Mouse (Mus musculus) intestine, embryonic 14.5 days (tissue): ENCODE measurements around the gene Selenos. TPM values are rescaled to one million over a fixed set of nuclear protein-coding genes. Genes with fewer than 3 reads are reported as not detected.

ENCODE experiments used
- ATAC-seq: fragments of 200-750 bp; cut with Nextera tagmentation; replicated peaks from 2 replicates; pipeline ENCODE4 v1.8.0; 2017; ENCODE audit warnings: low read depth, moderate number of reproducible peaks, moderate TSS enrichment, moderate library complexity; ENCODE audit not compliant: low FRiP score, low TSS enrichment
- DNase-seq: peaks from one replicate; pipeline ENCODE4 v3.0.0-alpha.2; 2018; ENCODE audit warnings: low spot score
- H3K27ac ChIP-seq: fragments of 300-500 bp; sonication (generic); 2 replicates; pipeline ENCODE4 v1.5.1; 2014; ENCODE audit warnings: low read depth, mild to moderate bottlenecking, control low read depth
- H3K27me3 ChIP-seq: fragments of 300-500 bp; sonication (generic); replicated peaks from 2 replicates; pipeline ENCODE4 v1.6.1; 2014; ENCODE audit warnings: low read length, control low read depth; ENCODE audit not compliant: control insufficient read depth, insufficient read depth
- H3K36me3 ChIP-seq: fragments of 300-500 bp; sonication (generic); 2 replicates; pipeline ENCODE4 v1.6.1; 2014; ENCODE audit warnings: low read length, control low read depth; ENCODE audit not compliant: control insufficient read depth, insufficient read depth
- H3K4me1 ChIP-seq: fragments of 300-500 bp; sonication (generic); replicated peaks from 2 replicates; pipeline ENCODE4 v1.6.1; 2014; ENCODE audit warnings: low read length, control low read depth, mixed read lengths; ENCODE audit not compliant: control insufficient read depth, insufficient read depth
- H3K4me2 ChIP-seq: fragments of 300-500 bp; sonication (generic); 2 replicates; pipeline ENCODE4 v1.6.1; 2014; ENCODE audit warnings: low read length
- H3K4me3 ChIP-seq: fragments of 300-500 bp; sonication (generic); 2 replicates; pipeline ENCODE4 v1.5.1; 2014; ENCODE audit warnings: low read depth, low read length, control low read depth, mixed read lengths
- H3K9ac ChIP-seq: fragments of 300-500 bp; sonication (generic); 2 replicates; pipeline ENCODE4 v1.6.1; 2014; ENCODE audit warnings: mild to moderate bottlenecking, low read length
- H3K9me3 ChIP-seq: fragments of 300-500 bp; sonication (generic); 2 replicates; pipeline ENCODE4 v1.6.1; 2016; ENCODE audit warnings: low read length, control low read depth; ENCODE audit not compliant: control insufficient read depth
- WGBS: fragments of 180-500 bp; shearing (Covaris S2); extraction: QIAGEN DNeasy Blood & Tissue Kit; methylation state at CpG from one replicate; pipeline ENCODE4 v1.1.7; 2014; 5-methylcytosine and 5-hydroxymethylcytosine counted together
- polyA plus RNA-seq: library from polyadenylated mRNA; unstranded; fragments of >200 nt; fragmentation: Nextera tagmentation; extraction: Ambion mirVana; gene quantifications from 2 replicates; pipeline ENCODE4 v1.2.1, GENCODE M21; 2014

Selenos gene
- polyA plus RNA-seq, 1 experiment from 2014 or later: 97.5 TPM

DNA sequence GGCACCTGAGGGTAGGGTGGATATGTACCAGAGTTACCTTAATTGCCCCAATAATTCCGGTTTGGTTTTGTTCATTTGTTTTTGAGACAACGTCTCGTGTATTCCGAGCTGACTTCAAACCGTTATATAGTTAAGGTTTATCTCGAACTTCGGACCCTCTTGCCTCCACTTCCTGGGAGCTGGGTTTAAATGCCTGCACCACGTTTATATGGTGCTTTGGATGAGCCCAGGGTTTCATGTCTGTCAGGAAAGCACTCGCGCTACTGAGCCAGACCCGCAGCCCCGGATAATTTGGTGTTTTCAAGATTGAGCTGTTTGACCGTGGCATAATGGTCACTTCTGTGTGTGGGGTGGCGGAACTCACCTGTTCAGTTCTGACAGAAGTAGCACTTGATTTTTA lies 18.4 kb upstream of the Selenos start:
- peak; percentile 61 for DNase-seq
- Histone ChIP-seq H3K9me3 (no peaks in the 10 kb centered on the region), H3K9ac (peak overlapping the region; percentile 92), H3K36me3 (peaks cover 37% of the 10 kb centered on the region), H3K4me3 (peak overlapping the region; percentile 91), H3K27ac (peak overlapping the region; percentile 57; the same call in 1 of the 2 replicates), H3K4me1 (peaks cover 13% of the 10 kb centered on the region; the same call in 1 of the 2 replicates), H3K4me2 (peak overlapping the region; percentile 93), H3K27me3 (no peaks in the 10 kb centered on the region)
- 2% methylated on average over 14 of the region's 14 CpGs for WGBS
- 0 out of 2 replicates have a peak, but pooled peaks have one; percentile 29 for ATAC-seq

GRCm38 (mm10) chr7:66076411-66076810 lies 3.0 kb upstream of the Selenos start:
- H3K9me3 ChIP-seq: no peaks in the 10 kb centered on the region
- H3K27me3 ChIP-seq: no peaks in the 10 kb centered on the region
- DNase-seq: no peak
- H3K36me3 ChIP-seq: peaks cover 60% of the 10 kb centered on the region
- no peak overlapping the region for H3K4me3 ChIP-seq
- H3K27ac ChIP-seq: no peak overlapping the region
- no peak for ATAC-seq
- peaks cover 12% of the 10 kb centered on the region for H3K4me1 ChIP-seq
- 73% methylated on average over 2 of the region's 2 CpGs for WGBS
- no peak overlapping the region for H3K9ac ChIP-seq
- H3K4me2 ChIP-seq: no peak overlapping the region

- Histone ChIP-seq H3K27me3 (no peaks in the 10 kb centered on the region), H3K9me3 (no peaks in the 10 kb centered on the region), H3K4me2 (peak overlapping the region; percentile 72), H3K27ac (peak overlapping the region; percentile 48; the same call in 1 of the 2 replicates), H3K9ac (peak overlapping the region; percentile 65), H3K36me3 (peaks cover 54% of the 10 kb centered on the region), H3K4me3 (peak overlapping the region; percentile 64), H3K4me1 (peaks cover 12% of the 10 kb centered on the region)
- ATAC-seq: no peak
- DNase-seq: peak; percentile 58
- WGBS: 46% methylated on average over 5 of the region's 5 CpGs
Measured at GRCm38 (mm10) chr7:66080231-66080613, 773 bp downstream of the Selenos start.

GRCm38 (mm10) chr7:66083757-66084156 lies 4.3 kb downstream of the Selenos start:
- H3K4me2 ChIP-seq: no peak overlapping the region
- H3K9me3 ChIP-seq: no peaks in the 10 kb centered on the region
- no peak overlapping the region for H3K4me3 ChIP-seq
- no peak overlapping the region for H3K9ac ChIP-seq
- peaks cover 11% of the 10 kb centered on the region for H3K4me1 ChIP-seq
- no peaks in the 10 kb centered on the region for H3K27me3 ChIP-seq
- H3K27ac ChIP-seq: no peak overlapping the region
- no peak for ATAC-seq
- peaks cover 69% of the 10 kb centered on the region for H3K36me3 ChIP-seq
- no peak for DNase-seq
- 89% methylated on average over 6 of the region's 6 CpGs for WGBS

DNA sequence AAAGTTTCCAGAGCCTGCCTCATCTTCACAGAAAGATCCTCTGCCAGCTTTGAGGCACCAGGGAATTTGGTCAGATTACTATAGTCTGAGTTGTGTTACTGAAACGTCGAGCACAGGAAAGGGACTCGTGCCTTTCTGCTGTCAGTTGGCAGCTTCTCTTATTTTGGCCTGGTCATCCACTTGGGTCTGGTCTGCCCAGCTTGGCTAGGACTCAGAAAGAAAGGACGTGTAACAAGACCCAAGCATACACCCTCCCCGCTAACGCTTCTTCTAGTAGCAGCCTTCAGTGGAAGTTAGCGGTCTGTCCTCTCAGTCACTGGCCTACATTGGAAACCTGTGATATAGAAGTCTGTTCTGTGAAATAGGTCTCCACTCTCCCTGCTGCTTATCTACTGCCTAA lies 5.1 kb downstream of the Selenos start:
- no peak overlapping the region for H3K27ac ChIP-seq
- WGBS: 84% methylated on average over 7 of the region's 7 CpGs
- H3K9ac ChIP-seq: no peak overlapping the region
- H3K36me3 ChIP-seq: peaks cover 77% of the 10 kb centered on the region
- H3K4me2 ChIP-seq: no peak overlapping the region
- H3K27me3 ChIP-seq: no peaks in the 10 kb centered on the region
- DNase-seq: no peak
- no peaks in the 10 kb centered on the region for H3K9me3 ChIP-seq
- ATAC-seq: no peak
- H3K4me3 ChIP-seq: no peak overlapping the region
- H3K4me1 ChIP-seq: peaks cover 10% of the 10 kb centered on the region; the same call in 1 of the 2 replicates

DNA sequence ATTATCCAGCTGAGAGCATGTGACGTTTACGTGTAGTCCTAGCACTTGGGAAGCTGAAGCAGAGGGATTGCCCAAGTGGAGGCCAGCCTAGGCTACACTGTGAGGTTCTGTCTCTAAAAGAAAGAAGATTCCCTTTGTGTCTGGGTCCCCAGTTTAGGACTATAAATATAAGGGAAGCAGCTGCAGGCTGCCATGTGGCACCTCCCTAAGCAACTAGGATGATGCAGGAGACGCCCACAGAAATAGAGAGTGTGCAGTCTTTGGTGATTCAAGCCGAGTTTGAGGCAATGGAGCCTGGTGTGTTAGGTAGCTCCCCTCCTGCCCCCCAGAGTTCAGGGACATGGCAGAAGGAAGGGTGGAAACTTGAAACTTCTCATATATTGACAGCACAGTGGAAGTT lies 8.2 kb downstream of the Selenos start:
- Histone ChIP-seq H3K36me3 (peaks cover 93% of the 10 kb centered on the region), H3K27ac (no peak overlapping the region), H3K4me2 (no peak overlapping the region), H3K4me1 (no peaks in the 10 kb centered on the region), H3K4me3 (no peak overlapping the region), H3K27me3 (no peaks in the 10 kb centered on the region), H3K9me3 (no peaks in the 10 kb centered on the region), H3K9ac (no peak overlapping the region)
- WGBS: 84% methylated on average over 4 of the region's 4 CpGs
- DNase-seq (no peak), ATAC-seq (no peak)

DNA sequence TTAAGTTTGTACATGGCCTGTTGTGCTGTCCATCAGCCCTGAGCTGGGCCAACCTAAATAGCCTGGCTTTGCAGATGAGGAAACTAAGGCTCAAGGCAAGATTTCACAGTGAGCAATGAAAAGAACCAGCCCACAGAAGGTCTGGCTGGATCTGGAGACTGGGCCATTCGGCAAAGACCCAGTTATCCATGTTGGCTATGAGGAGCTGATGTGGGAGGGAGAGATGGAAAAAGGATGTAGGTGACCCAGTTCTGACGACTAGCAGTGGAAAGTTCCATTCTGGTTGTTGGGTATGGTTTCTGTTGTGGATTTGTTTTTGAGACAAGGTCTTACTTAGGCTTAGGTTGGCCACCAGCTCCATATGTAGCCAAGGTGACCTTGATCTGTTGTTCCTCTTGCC lies 8.6 kb downstream of the Selenos start:
- ATAC-seq (no peak), DNase-seq (no peak)
- no peak overlapping the region for H3K4me3 ChIP-seq
- no peaks in the 10 kb centered on the region for H3K9me3 ChIP-seq
- peaks cover 89% of the 10 kb centered on the region for H3K36me3 ChIP-seq
- H3K4me1 ChIP-seq: no peaks in the 10 kb centered on the region
- no peak overlapping the region for H3K4me2 ChIP-seq
- H3K9ac ChIP-seq: no peak overlapping the region
- no peaks in the 10 kb centered on the region for H3K27me3 ChIP-seq
- 90% methylated on average over 2 of the region's 2 CpGs for WGBS
- no peak overlapping the region for H3K27ac ChIP-seq

DNA sequence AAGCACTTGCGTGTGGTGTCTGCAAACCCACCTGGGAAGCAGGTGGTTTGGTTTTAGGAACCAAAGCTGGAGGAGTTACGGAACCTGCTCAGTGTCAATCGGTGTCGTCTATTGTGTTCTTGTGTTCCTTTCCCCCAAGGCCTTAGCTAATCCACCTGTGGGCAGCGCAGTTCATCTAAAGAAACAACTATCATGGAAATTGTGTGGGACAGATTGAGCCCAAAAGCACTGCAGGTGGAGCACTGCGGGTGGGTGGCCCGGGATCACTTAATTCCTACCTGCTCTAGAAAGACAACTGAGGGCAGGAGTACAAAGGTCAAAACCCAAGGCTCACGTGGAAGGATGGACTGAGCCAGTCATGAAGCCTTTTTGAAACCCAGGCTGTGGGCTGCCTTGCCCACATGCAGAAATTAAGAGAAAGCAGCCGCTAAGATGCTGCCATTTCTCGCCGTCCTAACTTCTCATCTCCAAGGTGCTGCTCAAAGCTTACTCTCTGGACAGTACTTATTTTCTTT lies 11.3 kb downstream of the Selenos start:
- DNase-seq (no peak), ATAC-seq (no peak)
- H3K9ac ChIP-seq: no peak overlapping the region
- no peaks in the 10 kb centered on the region for H3K4me1 ChIP-seq
- H3K9me3 ChIP-seq: no peaks in the 10 kb centered on the region
- H3K36me3 ChIP-seq: peaks cover 62% of the 10 kb centered on the region
- 80% methylated on average over 11 of the region's 11 CpGs for WGBS
- no peak overlapping the region for H3K4me2 ChIP-seq
- H3K27me3 ChIP-seq: no peaks in the 10 kb centered on the region
- H3K4me3 ChIP-seq: no peak overlapping the region
- no peak overlapping the region for H3K27ac ChIP-seq

DNA sequence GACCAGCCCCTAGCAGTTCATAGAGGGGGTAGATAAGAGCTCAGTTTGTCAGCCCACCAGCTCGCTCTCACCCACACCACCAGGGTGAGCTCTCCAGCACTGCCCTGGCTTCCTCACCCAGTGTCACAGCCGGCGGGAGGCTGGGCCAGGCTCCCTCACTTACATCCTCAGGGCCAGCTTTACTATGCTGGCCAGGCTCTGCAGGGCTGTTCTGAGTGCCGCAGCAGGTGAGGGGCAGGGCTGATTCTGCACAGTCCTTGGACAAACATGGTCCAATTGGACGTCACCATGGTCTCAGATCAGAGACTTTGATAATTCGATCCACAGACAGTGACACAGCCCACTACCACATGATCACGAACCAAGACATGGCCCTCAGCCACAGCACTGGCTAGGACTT lies 12.1 kb downstream of the Selenos start:
- DNase-seq (no peak), ATAC-seq (no peak)
- Histone ChIP-seq H3K4me3 (no peak overlapping the region), H3K9me3 (no peaks in the 10 kb centered on the region), H3K27me3 (no peaks in the 10 kb centered on the region), H3K4me1 (no peaks in the 10 kb centered on the region), H3K9ac (no peak overlapping the region), H3K27ac (no peak overlapping the region), H3K36me3 (peaks cover 54% of the 10 kb centered on the region), H3K4me2 (no peak overlapping the region)
- WGBS: 85% methylated on average over 7 of the region's 7 CpGs
